Mouse (Mus musculus): Measurements from ENCODE around the gene Cd47. TPM values are rescaled to one million over a fixed set of nuclear protein-coding genes. Genes with fewer than 3 reads are reported as not detected.

The Cd47 gene
- polyA plus RNA-seq, 1 experiment from 2014 or later: 152 TPM

DNA sequence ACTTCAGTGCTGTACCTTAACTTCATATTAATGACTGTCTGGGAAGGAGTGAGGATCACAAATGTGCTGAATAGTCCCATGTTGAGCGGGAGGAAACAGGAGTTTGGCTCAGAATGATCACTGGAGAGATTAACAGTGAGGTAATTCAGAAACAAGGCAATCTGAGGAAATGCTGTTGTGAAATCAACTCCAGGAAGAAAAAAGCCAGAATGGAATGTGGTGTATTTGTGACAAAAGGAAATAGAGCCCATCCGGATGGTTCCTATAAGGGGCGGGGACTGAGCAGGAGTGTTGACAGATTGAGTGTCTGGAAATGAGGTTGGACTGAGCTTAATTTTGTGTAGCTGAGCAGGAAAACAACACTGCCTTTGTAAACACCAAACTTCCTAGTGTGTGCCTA is 153.5 kb downstream of the Cd47 start:
- Histone ChIP-seq H3K27ac (no peak overlapping the region), H3K4me1 (replicated peaks; ENCODE audit: control insufficient read depth, insufficient read depth, low read length) (no peaks in the 10 kb centered on the region), H3K27me3 (ENCODE audit: control insufficient read depth, insufficient read depth, low read length) (no peaks in the 10 kb centered on the region), H3K36me3 (replicated peaks; ENCODE audit: control insufficient read depth, insufficient read depth) (no peaks in the 10 kb centered on the region), H3K4me2 (replicated peaks) (no peak overlapping the region), H3K4me3 (replicated peaks; ENCODE audit: low read length) (no peak overlapping the region), H3K9me3 (ENCODE audit: control insufficient read depth, low read length) (no peaks in the 10 kb centered on the region), H3K9ac (no peak overlapping the region)
- WGBS: 80% methylated on average over 3 of the region's 3 CpGs
- ATAC-seq (ENCODE audit: low FRiP score) (no peak), DNase-seq (ENCODE audit: low spot score) (no peak)

DNA sequence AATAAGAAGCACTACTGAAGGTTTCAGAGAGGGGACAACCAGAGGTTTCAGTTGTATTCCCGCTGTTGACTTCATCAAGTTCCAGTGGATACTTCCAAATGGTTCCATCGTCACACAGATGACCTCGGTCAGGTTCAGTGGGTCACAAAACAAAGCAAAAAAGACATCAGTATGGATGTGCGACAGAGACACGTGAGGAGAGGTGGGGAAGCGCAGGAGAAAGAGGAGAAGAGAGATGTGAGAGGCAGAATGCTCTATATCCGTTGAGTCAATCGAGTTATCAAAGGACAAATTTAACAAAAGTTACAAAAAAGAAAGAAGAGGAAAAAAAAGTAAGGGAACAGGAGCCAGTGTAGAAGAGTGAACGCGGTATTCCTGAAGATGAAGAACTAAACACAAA is 154.6 kb downstream of the Cd47 start:
- ATAC-seq (ENCODE audit: low FRiP score) (no peak), DNase-seq (ENCODE audit: low spot score) (no peak)
- H3K9me3 ChIP-seq (ENCODE audit: control insufficient read depth, low read length): no peaks in the 10 kb centered on the region
- no peaks in the 10 kb centered on the region for H3K4me1 ChIP-seq (replicated peaks; ENCODE audit: control insufficient read depth, insufficient read depth, low read length)
- no peak overlapping the region for H3K4me3 ChIP-seq (replicated peaks; ENCODE audit: low read length)
- no peak overlapping the region for H3K9ac ChIP-seq
- H3K27ac ChIP-seq: no peak overlapping the region
- H3K36me3 ChIP-seq (replicated peaks; ENCODE audit: control insufficient read depth, insufficient read depth): no peaks in the 10 kb centered on the region
- H3K4me2 ChIP-seq (replicated peaks): no peak overlapping the region
- 91% methylated on average over 10 of the region's 10 CpGs for WGBS
- no peaks in the 10 kb centered on the region for H3K27me3 ChIP-seq (ENCODE audit: control insufficient read depth, insufficient read depth, low read length)

DNA sequence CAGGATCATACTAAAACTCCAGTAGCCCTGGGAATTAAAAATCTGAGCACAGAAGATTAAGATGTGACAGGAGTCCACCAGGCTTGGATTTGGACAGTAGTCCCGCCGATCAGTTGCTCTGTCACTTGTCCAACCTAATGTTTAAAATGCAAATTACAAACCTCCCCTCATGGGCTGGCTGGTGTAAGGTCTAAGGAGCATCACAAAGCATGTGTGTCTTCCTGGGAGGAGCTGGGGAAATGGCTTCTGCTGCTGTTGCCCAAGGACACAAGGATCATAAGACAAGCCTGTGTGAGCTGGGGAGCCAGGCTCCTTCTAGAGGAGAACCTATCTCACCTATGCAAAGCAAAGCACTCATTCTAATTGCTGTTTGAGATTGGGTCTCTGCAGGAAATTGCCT is 155.0 kb downstream of the Cd47 start:
- DNase-seq (ENCODE audit: low spot score): no peak
- H3K9ac ChIP-seq: no peak overlapping the region
- H3K27me3 ChIP-seq (ENCODE audit: control insufficient read depth, insufficient read depth, low read length): no peaks in the 10 kb centered on the region
- no peaks in the 10 kb centered on the region for H3K4me1 ChIP-seq (replicated peaks; ENCODE audit: control insufficient read depth, insufficient read depth, low read length)
- WGBS: 64% methylated on average over 2 of the region's 2 CpGs
- no peak for ATAC-seq (ENCODE audit: low FRiP score)
- H3K9me3 ChIP-seq (ENCODE audit: control insufficient read depth, low read length): no peaks in the 10 kb centered on the region
- H3K36me3 ChIP-seq (replicated peaks; ENCODE audit: control insufficient read depth, insufficient read depth): no peaks in the 10 kb centered on the region
- H3K27ac ChIP-seq: no peak overlapping the region
- no peak overlapping the region for H3K4me2 ChIP-seq (replicated peaks)
- H3K4me3 ChIP-seq (replicated peaks; ENCODE audit: low read length): no peak overlapping the region

DNA sequence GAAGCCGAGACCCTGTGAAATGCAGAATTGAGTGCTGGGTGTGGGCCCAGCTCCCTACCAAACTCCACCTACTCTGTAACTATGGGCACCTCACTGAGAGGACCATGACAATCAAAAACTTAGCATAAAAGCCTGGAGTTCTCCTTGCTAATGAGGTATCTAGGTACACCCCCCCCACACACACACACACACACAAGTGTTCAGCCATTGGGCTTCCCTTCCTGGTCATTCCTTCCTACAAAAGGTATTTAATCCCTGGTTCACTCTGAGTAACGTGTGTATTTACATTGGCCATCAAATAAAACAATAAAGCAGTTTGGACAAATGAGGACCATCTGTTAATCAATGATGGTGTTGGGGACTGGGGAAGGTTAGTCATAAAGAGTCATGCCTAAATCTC is 155.6 kb downstream of the Cd47 start:
- H3K9ac ChIP-seq: no peak overlapping the region
- H3K4me1 ChIP-seq (replicated peaks; ENCODE audit: control insufficient read depth, insufficient read depth, low read length): no peaks in the 10 kb centered on the region
- no peak overlapping the region for H3K27ac ChIP-seq
- H3K4me2 ChIP-seq (replicated peaks): no peak overlapping the region
- DNase-seq (ENCODE audit: low spot score) (no peak), ATAC-seq (ENCODE audit: low FRiP score) (no peak)
- no peaks in the 10 kb centered on the region for H3K36me3 ChIP-seq (replicated peaks; ENCODE audit: control insufficient read depth, insufficient read depth)
- 88% methylated on average over 2 of the region's 2 CpGs for WGBS
- no peaks in the 10 kb centered on the region for H3K9me3 ChIP-seq (ENCODE audit: control insufficient read depth, low read length)
- H3K4me3 ChIP-seq (replicated peaks; ENCODE audit: low read length): no peak overlapping the region
- H3K27me3 ChIP-seq (ENCODE audit: control insufficient read depth, insufficient read depth, low read length): no peaks in the 10 kb centered on the region

DNA sequence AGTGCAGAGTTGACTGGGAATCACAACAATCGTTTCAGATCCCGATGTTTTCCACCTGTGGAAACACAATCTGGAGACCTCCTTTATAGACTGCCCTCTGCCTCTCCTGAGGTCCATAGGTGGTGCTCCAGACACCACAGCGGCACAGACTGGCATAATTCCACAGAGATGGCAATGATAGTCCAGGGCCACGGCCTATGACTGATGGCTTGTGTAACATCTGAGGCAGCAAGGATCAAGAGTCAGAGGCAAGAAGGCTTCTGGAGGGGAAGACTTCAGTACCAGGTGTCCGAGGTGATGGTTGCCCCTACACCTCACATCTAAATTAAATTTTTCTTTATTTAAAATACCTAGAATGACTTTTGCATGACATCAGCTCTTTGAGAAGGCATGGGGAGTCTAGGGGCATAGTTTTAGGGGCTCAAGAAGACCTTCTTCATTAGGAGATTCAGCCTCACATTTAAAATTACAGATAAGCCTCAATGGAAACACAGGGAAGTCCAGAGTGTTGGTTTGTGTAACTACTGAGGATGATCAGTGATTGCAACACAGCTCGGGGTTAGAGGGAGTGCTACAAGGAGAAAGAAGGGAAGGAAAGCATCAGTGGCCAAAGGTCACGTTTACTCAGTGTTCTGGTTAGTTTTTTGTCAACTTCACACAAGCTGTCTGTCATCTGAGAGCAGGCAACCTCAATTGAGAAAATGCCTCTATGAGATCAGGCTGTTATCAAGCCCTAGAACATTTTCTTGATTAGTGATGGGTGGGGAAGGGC is 156.4 kb downstream of the Cd47 start:
- Histone ChIP-seq H3K4me1 (replicated peaks; ENCODE audit: control insufficient read depth, insufficient read depth, low read length) (no peaks in the 10 kb centered on the region), H3K4me3 (replicated peaks; ENCODE audit: low read length) (no peak overlapping the region), H3K9me3 (ENCODE audit: control insufficient read depth, low read length) (no peaks in the 10 kb centered on the region), H3K4me2 (replicated peaks) (no peak overlapping the region), H3K36me3 (replicated peaks; ENCODE audit: control insufficient read depth, insufficient read depth) (no peaks in the 10 kb centered on the region), H3K9ac (no peak overlapping the region), H3K27ac (no peak overlapping the region), H3K27me3 (ENCODE audit: control insufficient read depth, insufficient read depth, low read length) (no peaks in the 10 kb centered on the region)
- WGBS: 89% methylated on average over 7 of the region's 7 CpGs
- ATAC-seq (ENCODE audit: low FRiP score): no peak
- no peak for DNase-seq (ENCODE audit: low spot score)

DNA sequence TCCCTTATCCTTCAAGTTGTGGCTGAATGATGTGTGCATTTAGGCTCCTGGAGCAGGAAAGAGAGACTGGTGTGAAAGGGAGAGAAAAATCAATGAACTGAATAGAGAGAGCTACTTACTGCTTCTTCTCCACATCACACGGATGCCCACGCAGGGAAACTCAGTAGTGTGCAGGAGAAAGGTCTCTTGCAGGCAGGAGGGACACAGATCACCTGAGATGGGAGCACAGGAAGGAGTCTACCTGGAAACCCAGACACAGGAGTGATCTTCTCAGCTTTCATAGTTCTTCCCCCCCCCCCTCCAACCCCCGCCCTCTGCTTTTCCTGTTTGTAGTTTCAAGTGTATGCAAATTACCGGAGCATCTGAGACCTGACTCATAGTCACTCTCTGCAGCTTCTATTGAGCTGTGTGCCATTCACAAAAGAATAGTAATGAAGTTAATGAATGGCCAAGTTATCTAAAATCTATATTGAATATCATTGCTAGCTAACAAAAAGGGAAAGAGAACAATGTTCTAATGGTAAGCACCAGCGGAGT is 158.6 kb downstream of the Cd47 start:
- DNase-seq (ENCODE audit: low spot score) (no peak), ATAC-seq (ENCODE audit: low FRiP score) (no peak)
- WGBS: 71% methylated on average over 5 of the region's 5 CpGs
- Histone ChIP-seq H3K4me3 (replicated peaks; ENCODE audit: low read length) (no peak overlapping the region), H3K36me3 (replicated peaks; ENCODE audit: control insufficient read depth, insufficient read depth) (no peaks in the 10 kb centered on the region), H3K27ac (no peak overlapping the region), H3K4me2 (replicated peaks) (no peak overlapping the region), H3K4me1 (replicated peaks; ENCODE audit: control insufficient read depth, insufficient read depth, low read length) (no peaks in the 10 kb centered on the region), H3K27me3 (ENCODE audit: control insufficient read depth, insufficient read depth, low read length) (no peaks in the 10 kb centered on the region), H3K9me3 (ENCODE audit: control insufficient read depth, low read length) (no peaks in the 10 kb centered on the region), H3K9ac (no peak overlapping the region)

DNA sequence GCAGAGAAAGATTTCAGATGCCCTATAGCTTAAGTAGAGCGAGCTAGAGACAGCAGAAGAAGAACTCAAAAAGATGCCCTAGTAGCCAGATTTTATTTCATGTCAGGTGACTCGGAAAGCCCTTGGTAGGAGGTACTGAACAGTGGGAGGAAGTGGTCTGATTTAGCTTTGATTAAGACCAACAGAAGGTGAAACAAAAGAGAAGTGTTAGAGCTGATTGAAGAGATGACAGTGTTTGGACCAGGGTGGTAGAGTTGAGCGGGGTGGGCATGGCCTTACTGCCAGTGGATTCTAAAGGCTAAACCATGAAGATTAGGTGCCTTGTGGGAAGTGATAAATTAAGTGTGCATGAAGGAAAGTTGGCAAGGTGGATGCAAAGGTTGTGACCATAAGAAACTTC is 162.0 kb downstream of the Cd47 start:
- Histone ChIP-seq H3K4me1 (replicated peaks; ENCODE audit: control insufficient read depth, insufficient read depth, low read length) (peaks cover 17% of the 10 kb centered on the region), H3K4me3 (replicated peaks; ENCODE audit: low read length) (no peak overlapping the region), H3K27me3 (ENCODE audit: control insufficient read depth, insufficient read depth, low read length) (no peaks in the 10 kb centered on the region), H3K9me3 (ENCODE audit: control insufficient read depth, low read length) (no peaks in the 10 kb centered on the region), H3K9ac (no peak overlapping the region), H3K36me3 (replicated peaks; ENCODE audit: control insufficient read depth, insufficient read depth) (no peaks in the 10 kb centered on the region), H3K4me2 (replicated peaks) (no peak overlapping the region), H3K27ac (no peak overlapping the region)
- DNase-seq (ENCODE audit: low spot score) (no peak), ATAC-seq (ENCODE audit: low FRiP score) (no peak)
- WGBS: 79% methylated on average over 3 of the region's 3 CpGs

DNA sequence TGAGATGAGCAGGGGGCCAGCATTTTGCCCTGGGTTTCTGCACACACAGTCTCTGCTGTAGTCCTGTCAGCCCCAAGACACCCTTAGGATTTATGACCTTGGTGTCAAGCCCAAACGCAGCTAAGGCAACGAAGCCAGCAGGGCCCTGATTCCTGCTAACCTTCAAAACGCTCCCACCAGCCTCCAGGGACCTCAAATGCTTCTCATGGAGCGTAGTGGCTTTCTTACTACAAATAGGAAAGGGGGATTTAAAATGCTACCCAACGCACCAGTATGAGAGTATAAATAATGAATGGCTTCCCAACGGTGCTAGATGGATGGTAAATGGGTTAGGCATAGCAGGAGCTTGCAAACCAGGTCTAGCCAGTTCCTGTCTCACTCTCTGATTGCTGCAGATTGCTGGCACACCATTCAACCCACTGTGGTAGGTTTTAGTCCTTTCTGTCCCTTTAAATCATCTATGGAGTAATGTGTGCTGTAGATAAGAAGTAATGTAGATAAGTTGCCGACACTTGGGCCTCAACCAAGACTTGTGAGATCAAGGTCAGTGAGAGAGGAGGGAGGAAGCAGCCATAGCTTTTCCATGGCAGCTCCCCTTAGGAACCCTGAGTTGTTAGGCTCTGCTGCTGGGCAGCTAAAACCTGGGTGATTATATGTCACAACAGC is 164.1 kb downstream of the Cd47 start:
- Histone ChIP-seq H3K27ac (no peak overlapping the region), H3K36me3 (replicated peaks; ENCODE audit: control insufficient read depth, insufficient read depth) (no peaks in the 10 kb centered on the region), H3K4me2 (replicated peaks) (no peak overlapping the region), H3K9ac (no peak overlapping the region), H3K27me3 (ENCODE audit: control insufficient read depth, insufficient read depth, low read length) (no peaks in the 10 kb centered on the region), H3K4me3 (replicated peaks; ENCODE audit: low read length) (no peak overlapping the region), H3K4me1 (replicated peaks; ENCODE audit: control insufficient read depth, insufficient read depth, low read length) (peaks cover 17% of the 10 kb centered on the region), H3K9me3 (ENCODE audit: control insufficient read depth, low read length) (no peaks in the 10 kb centered on the region)
- 44% methylated on average over 7 of the region's 7 CpGs for whole genome bisulfite sequencing
- DNase-seq (ENCODE audit: low spot score) (no peak), ATAC-seq (ENCODE audit: low FRiP score) (no peak)
